Mouse (Mus musculus) forebrain, embryonic 14.5 days (tissue): ENCODE measurements around the gene Hao1. TPM values are rescaled to one million over a fixed set of nuclear protein-coding genes. Genes with fewer than 3 reads are reported as not detected.
A peak's percentile ranks its signal among the peaks of the same experiment; 100 is the strongest.

Experiments
- ATAC-seq: fragments of 200-750 bp; cut with Nextera tagmentation; 2 replicates; pipeline ENCODE4 v1.8.0; 2017; ENCODE audit warnings: mild to moderate bottlenecking, moderate library complexity
- DNase-seq: peaks from one replicate; pipeline ENCODE4 v3.0.0-alpha.2; 2015; ENCODE audit warnings: low spot score
- H3K27ac ChIP-seq: fragments of 300-500 bp; sonication (generic); 2 replicates; pipeline ENCODE4 v1.5.1; 2014; ENCODE audit warnings: low read depth, mild to moderate bottlenecking, control low read depth, low read length, moderate library complexity
- H3K27me3 ChIP-seq: fragments of 300-500 bp; sonication (generic); replicated peaks from 2 replicates; pipeline ENCODE4 v1.6.1; 2014; ENCODE audit warnings: low read length, control low read depth, mixed read lengths; ENCODE audit not compliant: control insufficient read depth, insufficient read depth
- H3K36me3 ChIP-seq: fragments of 300-500 bp; sonication (generic); 2 replicates; pipeline ENCODE4 v1.6.1; 2014; ENCODE audit warnings: low read length, control low read depth; ENCODE audit not compliant: control insufficient read depth, insufficient read depth
- H3K4me1 ChIP-seq: fragments of 300-500 bp; sonication (generic); 2 replicates; pipeline ENCODE4 v1.6.1; 2014; ENCODE audit warnings: antibody characterized with exemption, low read length, control low read depth; ENCODE audit not compliant: control insufficient read depth, insufficient read depth
- H3K4me2 ChIP-seq: fragments of 300-500 bp; sonication (generic); 2 replicates; pipeline ENCODE4 v1.6.1; 2014; ENCODE audit warnings: mild to moderate bottlenecking, control low read depth, low read length
- H3K4me3 ChIP-seq: fragments of 300-500 bp; sonication (generic); 2 replicates; pipeline ENCODE4 v1.5.1; 2014; ENCODE audit warnings: low read depth, low read length, control low read depth
- H3K9ac ChIP-seq: fragments of 300-500 bp; sonication (generic); 2 replicates; pipeline ENCODE4 v1.6.1; 2014; ENCODE audit warnings: mild to moderate bottlenecking, low read length, control low read depth, moderate library complexity
- H3K9me3 ChIP-seq: fragments of 300-500 bp; sonication (generic); replicated peaks from 2 replicates; pipeline ENCODE4 v1.6.1; 2016; ENCODE audit warnings: low read length, control low read depth, mixed read lengths; ENCODE audit not compliant: control insufficient read depth
- WGBS: fragments of 180-500 bp; shearing (Covaris S2); extraction: QIAGEN DNeasy Blood & Tissue Kit; methylation state at CpG from one replicate; pipeline ENCODE4 v1.1.7; 2014; 5-methylcytosine and 5-hydroxymethylcytosine counted together
- polyA plus RNA-seq: library from polyadenylated mRNA; unstranded; fragments of >200 nt; fragmentation: Nextera tagmentation; extraction: Ambion mirVana; gene quantifications from 2 replicates; pipeline ENCODE4 v1.2.1, GENCODE M21; 2014

Hao1 gene
- polyA plus RNA-seq = not detected in 2 replicates

GRCm38 (mm10) chr2:134554221-134554727 is at the start of gene Hao1:
TSS of gene Hao1 (minus strand) at chr2:134554368.
- Histone ChIP-seq H3K27ac (no peak within 1 kb of the TSS), H3K36me3 (no peaks in the 10 kb centered on the region), H3K9ac (no peak within 1 kb of the TSS), H3K27me3 (no peaks in the 10 kb centered on the region), H3K4me1 (no peaks in the 10 kb centered on the region), H3K4me2 (no peak within 1 kb of the TSS), H3K4me3 (no peak within 1 kb of the TSS), H3K9me3 (no peaks in the 10 kb centered on the region)
- DNase-seq = no peak
- no peak for ATAC-seq
- 88% methylated on average over 8 of the region's 8 CpGs for WGBS

GRCm38 (mm10) chr2:134591081-134591694 is 37.0 kb upstream of the Hao1 start:
- WGBS = 96% methylated on average over 6 of the region's 6 CpGs
- Histone ChIP-seq H3K27ac (no peak overlapping the region), H3K4me3 (no peak overlapping the region), H3K4me1 (no peaks in the 10 kb centered on the region), H3K9me3 (no peaks in the 10 kb centered on the region), H3K36me3 (peaks cover 9% of the 10 kb centered on the region; the same call in 1 of the 2 replicates), H3K4me2 (no peak overlapping the region), H3K9ac (no peak overlapping the region), H3K27me3 (no peaks in the 10 kb centered on the region)
- no peak for DNase-seq
- ATAC-seq = no peak

GRCm38 (mm10) chr2:134585243-134585642 is 31.1 kb upstream of the Hao1 start:
- H3K4me3 ChIP-seq = no peak overlapping the region
- ATAC-seq (no peak), DNase-seq (peak; percentile 26)
- H3K27me3 ChIP-seq = no peaks in the 10 kb centered on the region
- no peaks in the 10 kb centered on the region for H3K9me3 ChIP-seq
- H3K4me2 ChIP-seq = no peak overlapping the region
- 43% methylated on average over 4 of the region's 4 CpGs for whole genome bisulfite sequencing
- H3K27ac ChIP-seq = no peak overlapping the region
- no peaks in the 10 kb centered on the region for H3K36me3 ChIP-seq
- no peaks in the 10 kb centered on the region for H3K4me1 ChIP-seq
- H3K9ac ChIP-seq = no peak overlapping the region

GRCm38 (mm10) chr2:134559422-134559821 is 5.3 kb upstream of the Hao1 start:
- 90% methylated on average over 3 of the region's 3 CpGs for WGBS
- ATAC-seq = no peak

GRCm38 (mm10) chr2:134552358-134552757 is 1.8 kb downstream of the Hao1 start:
- no peaks in the 10 kb centered on the region for H3K4me1 ChIP-seq
- H3K27ac ChIP-seq = no peak overlapping the region
- no peak overlapping the region for H3K9ac ChIP-seq
- H3K4me2 ChIP-seq = no peak overlapping the region
- no peaks in the 10 kb centered on the region for H3K36me3 ChIP-seq
- no peak overlapping the region for H3K4me3 ChIP-seq
- H3K9me3 ChIP-seq = no peaks in the 10 kb centered on the region
- DNase-seq = no peak
- H3K27me3 ChIP-seq = no peaks in the 10 kb centered on the region
- no peak for ATAC-seq

More at GRCm38 (mm10) chr2:134559422-134559821, 5.3 kb upstream of the Hao1 start:
- Histone ChIP-seq H3K36me3 (no peaks in the 10 kb centered on the region), H3K4me2 (no peak overlapping the region), H3K9me3 (no peaks in the 10 kb centered on the region), H3K4me1 (no peaks in the 10 kb centered on the region), H3K4me3 (no peak overlapping the region), H3K27me3 (no peaks in the 10 kb centered on the region), H3K27ac (no peak overlapping the region), H3K9ac (no peak overlapping the region)
- DNase-seq = no peak

- H3K36me3 ChIP-seq = no peaks in the 10 kb centered on the region
- ATAC-seq (peak; percentile 60; the same call in 1 of the 2 replicates), DNase-seq (peak; percentile 72)
- no peak overlapping the region for H3K4me2 ChIP-seq
- no peaks in the 10 kb centered on the region for H3K4me1 ChIP-seq
- no peaks in the 10 kb centered on the region for H3K27me3 ChIP-seq
- 31% methylated on average over 4 of the region's 4 CpGs for WGBS
- no peak overlapping the region for H3K27ac ChIP-seq
- no peak overlapping the region for H3K9ac ChIP-seq
- H3K9me3 ChIP-seq = no peaks in the 10 kb centered on the region
- no peak overlapping the region for H3K4me3 ChIP-seq
These were observed 4.4 kb downstream of the Hao1 start for GRCm38 (mm10) chr2:134549770-134550169.

- ATAC-seq (no peak), DNase-seq (no peak)
- H3K4me3 ChIP-seq = no peak overlapping the region
- WGBS = 61% methylated on average over 5 of the region's 5 CpGs
- no peaks in the 10 kb centered on the region for H3K9me3 ChIP-seq
- H3K27me3 ChIP-seq = no peaks in the 10 kb centered on the region
- H3K4me2 ChIP-seq = no peak overlapping the region
- H3K9ac ChIP-seq = no peak overlapping the region
- no peaks in the 10 kb centered on the region for H3K36me3 ChIP-seq
- no peak overlapping the region for H3K27ac ChIP-seq
- no peaks in the 10 kb centered on the region for H3K4me1 ChIP-seq
These were observed 9.1 kb downstream of the Hao1 start for GRCm38 (mm10) chr2:134545116-134545515.

- H3K4me3 ChIP-seq = no peak overlapping the region
- 47% methylated on average over 8 of the region's 8 CpGs for WGBS
- no peak overlapping the region for H3K9ac ChIP-seq
- peak; percentile 20; the same call in 1 of the 2 replicates for ATAC-seq
- peak; percentile 7 for DNase-seq
- H3K27me3 ChIP-seq = no peaks in the 10 kb centered on the region
- no peak overlapping the region for H3K27ac ChIP-seq
- no peak overlapping the region for H3K4me2 ChIP-seq
- no peaks in the 10 kb centered on the region for H3K36me3 ChIP-seq
- H3K9me3 ChIP-seq = no peaks in the 10 kb centered on the region
- H3K4me1 ChIP-seq = no peaks in the 10 kb centered on the region
These were observed 9.7 kb downstream of the Hao1 start for GRCm38 (mm10) chr2:134544321-134545065.

- H3K36me3 ChIP-seq = no peaks in the 10 kb centered on the region
- no peaks in the 10 kb centered on the region for H3K4me1 ChIP-seq
- no peaks in the 10 kb centered on the region for H3K27me3 ChIP-seq
- H3K9ac ChIP-seq = no peak overlapping the region
- no peak overlapping the region for H3K27ac ChIP-seq
- WGBS = 64% methylated on average over 2 of the region's 2 CpGs
- DNase-seq (peak; percentile 13), ATAC-seq (no peak)
- H3K4me2 ChIP-seq = no peak overlapping the region
- H3K4me3 ChIP-seq = no peak overlapping the region
- H3K9me3 ChIP-seq = no peaks in the 10 kb centered on the region
These were observed 10.7 kb downstream of the Hao1 start for GRCm38 (mm10) chr2:134543501-134543900.
